Mouse (Mus musculus) layer of hippocampus, postnatal 36 days (tissue): ENCODE data around the gene Stk32c. TPM values are rescaled to one million over a fixed set of nuclear protein-coding genes. Genes with fewer than 3 reads are reported as not detected.

ENCODE experiments used
- DNase-seq, 2 experiments: peaks; one replicate each; pipeline ENCODE4 v3.0.0; 2022
- total RNA-seq, 2 experiments: library from RNA; stranded (reverse); gene quantifications; 2 replicates each; pipeline ENCODE4 v1.2.3; 2021

Gene Stk32c
- total RNA-seq, 2 experiments from 2014 or later: 101 to 105 TPM

DNA sequence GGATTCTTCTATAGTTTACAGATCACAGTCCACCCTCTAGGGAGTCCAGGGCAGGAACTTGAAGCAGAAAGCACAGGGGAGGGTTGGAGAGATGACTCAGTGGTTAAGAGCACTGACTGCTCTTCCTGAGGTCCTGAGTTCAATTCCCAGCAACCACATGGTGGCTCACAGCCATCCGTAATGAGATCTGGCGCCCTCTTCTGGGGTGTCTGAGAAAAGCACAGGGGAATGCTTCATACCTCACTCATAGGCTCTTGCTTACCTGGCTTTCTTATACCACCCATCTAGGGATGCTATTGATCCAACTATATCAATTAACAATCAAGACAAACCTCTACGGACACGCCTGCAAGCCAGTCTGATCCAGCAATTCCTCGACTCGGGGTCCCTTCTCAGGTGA is 21.5 kb downstream of the Stk32c start:
- DNase-seq: no peak

DNA sequence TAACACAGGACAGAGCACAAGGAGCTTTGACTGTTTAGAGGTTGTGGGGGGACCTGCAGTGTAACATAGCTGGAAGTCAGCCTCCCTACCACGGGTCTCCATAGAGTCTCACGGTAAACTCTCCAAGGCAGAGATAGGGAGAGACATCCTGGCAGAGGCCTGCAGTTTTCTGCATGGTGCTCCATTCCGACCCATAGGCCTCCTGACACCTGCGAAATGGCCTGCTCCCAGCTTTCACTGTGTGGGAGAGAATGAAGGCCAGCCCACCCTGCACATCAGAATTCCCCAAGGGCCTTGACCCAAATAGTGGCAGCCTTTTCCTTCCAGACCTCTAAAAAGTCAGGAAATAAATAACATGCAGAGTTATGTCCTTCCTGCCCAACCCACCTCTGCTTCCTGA is 22.5 kb downstream of the Stk32c start:
- DNase-seq: no peak

DNA sequence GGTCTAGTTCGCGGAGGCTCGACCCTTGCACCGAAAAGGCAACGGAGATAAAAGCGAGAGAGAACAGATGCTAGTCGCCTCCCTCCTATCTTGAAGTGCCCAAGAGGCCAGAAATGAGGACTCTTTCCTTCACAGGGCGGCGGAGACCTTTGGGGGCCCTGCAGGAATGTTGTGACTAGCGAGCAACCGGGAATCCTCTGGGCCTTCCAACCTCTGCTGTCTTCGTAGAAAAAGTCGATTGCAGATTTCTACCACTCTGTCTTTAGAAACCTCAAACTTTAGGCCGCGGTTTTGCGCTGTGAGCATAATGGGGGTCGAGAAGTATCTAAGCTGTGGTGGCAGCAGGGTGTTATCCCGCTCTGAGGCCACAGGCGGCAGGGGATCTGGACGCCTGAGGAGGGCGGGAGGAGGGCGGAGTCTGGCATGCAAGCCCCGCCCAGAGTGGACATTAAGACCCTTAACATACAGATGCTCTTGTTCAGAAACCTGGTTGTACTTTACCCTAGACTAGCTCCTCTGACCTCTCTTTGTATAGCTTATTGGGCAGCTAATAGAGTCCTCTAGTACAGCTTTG is 24.4 kb downstream of the Stk32c start:
- no peak for DNase-seq

DNA sequence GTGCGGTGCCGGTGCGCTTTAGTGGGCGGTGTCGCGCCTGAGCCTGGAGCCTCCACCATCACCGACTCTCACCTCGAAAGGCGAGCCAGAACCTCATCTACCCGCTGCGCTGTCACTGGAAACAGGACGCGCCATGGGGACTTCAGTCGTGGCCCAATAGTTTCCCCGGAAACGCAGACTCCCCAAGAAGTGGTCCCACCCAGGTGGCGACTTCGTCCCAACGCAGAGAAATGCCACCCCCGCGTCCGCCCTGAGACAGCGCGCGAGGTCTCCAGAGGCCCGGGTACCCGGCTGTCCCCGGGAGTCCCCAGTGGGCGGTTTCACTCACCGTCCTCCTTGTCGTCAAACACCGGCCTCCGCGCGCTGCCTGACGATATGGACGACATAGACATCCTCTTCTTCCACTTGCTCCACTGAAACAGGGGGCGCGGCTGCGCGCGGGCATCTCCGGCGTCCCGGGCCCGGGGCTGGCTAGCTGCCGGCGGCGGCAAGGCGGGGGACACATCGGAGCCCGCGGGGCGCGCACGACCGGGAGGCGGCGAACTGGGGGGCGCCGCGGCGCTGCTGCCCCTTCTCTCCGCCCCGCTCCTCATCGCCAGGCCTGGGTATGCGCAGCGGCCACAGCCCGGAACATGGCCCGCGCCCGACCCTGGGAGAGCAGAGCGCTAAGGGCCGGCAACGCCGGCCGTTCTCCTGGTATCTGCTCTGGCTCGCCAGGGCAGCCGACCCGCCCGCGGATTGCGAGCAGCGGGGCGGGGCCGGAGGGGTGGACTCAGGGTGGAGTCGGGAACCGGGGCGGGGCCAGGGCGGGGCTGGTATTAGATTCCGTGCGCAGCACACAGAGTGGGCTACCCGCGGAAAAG is 25.1 kb downstream of the Stk32c start:
- peak; percentile 73 to 74 for DNase-seq

DNA sequence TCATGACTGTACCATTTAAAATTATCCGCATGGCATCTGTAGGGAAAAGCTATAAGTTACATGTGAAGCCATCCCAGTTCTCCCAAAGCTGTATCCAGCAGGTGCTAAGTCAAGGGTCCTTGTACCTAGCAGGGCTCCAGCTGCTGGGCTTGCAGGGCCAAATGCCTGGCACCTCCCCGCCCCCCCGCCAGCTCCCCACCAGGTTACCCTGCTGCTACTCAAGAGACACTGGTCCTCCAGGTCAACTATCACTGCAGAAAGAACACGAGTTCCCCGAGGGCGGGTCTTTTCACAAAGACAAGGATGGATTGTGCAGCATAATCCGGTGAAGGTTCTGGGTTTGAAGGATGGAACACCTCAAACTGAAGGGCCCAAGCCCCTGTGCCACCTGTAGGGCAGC is 25.8 kb downstream of the Stk32c start:
- DNase-seq: no peak

DNA sequence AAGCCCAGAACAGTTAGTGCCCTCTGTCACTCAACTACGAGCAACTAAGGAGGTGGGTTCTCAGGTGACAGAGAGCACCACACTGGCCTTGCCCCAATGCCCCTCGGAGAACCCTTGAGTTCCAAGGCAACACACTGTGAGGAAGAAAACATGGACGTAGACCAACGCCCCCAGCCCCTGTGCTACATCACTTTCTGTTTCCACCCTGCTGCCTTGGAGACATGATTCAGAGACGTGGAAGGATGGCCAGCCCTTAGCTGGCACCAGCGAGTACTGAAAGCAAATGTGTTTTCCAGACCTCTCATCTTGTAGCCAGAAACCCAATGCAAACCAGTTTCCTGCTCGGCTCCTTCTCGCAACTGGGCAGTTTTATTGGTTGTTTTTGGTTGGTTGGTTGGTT is 26.7 kb downstream of the Stk32c start:
- no peak for DNase-seq

DNA sequence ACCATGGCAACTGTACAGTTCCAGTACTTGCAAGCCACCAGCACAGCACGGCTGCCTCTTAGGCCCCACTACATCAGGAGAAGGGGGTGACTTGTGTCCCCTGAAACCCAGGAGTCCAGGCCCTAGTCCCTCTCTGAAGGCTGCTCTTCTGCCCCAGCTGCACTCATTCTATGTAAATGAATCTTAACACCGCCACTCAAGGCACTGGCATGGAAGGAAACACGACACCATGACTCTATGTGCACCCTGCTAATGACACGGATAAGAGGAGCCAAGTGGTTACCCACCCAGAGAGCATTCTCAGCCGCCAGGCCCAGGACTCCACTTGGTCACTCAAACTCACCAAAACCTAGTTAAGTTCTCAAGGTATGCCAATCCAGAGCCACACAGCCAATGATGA is 27.1 kb downstream of the Stk32c start:
- no peak for DNase-seq

DNA sequence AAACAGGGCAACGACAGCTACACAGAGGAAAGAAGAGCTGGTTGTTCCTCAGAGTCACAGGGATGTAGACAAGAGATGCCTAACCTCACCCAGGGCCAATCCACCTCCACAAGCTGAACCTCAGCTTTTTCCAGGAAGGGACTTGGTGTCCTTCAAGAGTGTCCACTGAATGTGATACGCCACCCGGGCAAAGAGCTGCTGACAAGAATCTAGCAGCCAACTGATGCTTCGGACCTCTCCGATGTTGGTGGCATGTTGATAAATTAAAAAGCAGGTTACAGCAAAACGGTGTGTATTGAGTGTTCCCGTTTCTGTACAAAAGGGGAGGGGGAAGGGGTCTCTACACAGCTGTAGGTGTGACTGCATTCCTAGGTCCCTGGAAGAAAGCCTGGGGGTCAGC is 28.3 kb downstream of the Stk32c start:
- no peak for DNase-seq

DNA sequence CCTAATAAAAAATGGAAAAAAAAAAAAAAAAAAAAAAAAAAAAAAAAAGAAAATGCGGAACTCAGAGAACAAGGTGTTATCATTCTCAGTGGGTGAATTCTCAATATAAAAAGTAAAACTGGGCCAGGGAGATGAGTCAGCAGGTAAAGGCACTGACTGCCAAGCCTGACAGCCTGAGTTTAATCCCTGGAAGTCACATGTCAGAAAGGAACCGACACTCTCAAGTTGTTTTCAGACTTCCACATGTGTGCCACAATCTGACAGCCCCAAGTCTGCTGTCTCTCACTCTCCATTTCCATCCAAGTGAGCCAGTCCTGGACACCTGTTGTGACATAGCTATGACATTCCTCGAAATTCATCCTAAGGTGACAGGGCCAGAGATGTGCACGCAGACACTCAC is 28.7 kb downstream of the Stk32c start:
- no peak for DNase-seq

DNA sequence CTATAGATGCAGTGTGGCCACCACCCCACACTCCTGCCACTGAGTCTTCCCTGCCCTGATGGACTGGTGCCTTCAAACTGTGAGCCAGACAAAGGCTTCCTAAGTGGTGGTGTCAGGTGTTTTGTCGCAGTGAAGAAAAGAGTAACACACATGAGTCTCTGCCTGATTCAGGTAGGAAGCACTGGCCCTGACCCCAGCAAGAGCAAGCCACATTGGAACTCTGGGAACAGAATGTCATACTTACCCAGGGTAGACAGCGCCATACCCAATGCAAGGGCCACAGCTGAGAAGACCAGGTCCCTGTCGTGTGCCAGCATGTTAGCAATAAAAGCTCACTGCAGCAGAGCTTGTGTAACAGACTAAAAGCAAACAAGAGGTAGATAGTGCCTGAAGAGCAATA is 33.0 kb downstream of the Stk32c start:
- DNase-seq: no peak

DNA sequence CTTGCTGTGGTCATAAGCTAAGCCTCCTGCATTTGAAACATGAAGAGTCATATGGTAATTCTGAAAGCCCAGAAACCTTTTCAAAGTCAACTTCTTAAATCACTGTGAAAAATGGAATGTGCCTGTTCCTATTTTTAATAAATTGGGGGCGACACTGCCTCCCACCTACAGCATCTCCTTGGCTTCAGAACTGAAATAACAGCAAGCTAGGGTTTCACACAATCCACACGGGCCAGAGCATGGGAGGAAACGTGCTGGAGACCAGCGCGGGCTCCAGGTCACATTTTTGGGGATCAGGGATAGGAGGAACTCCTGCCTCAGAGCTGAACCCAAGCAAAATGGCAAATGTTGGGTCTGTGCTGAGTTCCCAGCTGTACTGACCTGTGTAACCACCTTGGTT is 33.8 kb downstream of the Stk32c start:
- DNase-seq: no peak

DNA sequence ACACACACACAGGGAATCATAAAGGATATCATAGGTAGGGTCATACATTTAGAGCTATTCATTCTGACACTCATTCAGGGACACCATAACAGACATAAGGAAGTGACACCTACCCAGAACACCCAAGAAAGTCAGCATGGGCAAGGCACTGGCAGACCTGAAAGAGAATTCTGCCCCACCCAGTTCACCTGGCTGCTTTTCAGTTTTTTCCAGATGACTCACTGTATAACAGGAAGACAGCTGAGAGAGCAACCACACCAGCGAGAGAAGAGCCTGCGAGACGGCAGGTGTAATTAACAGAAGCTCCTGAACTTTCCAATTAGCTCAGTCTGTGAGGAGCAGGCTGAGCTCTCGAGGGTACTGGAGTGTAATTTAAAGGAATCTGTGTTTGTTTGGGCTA is 44.0 kb downstream of the Stk32c start:
- no peak for DNase-seq

DNA sequence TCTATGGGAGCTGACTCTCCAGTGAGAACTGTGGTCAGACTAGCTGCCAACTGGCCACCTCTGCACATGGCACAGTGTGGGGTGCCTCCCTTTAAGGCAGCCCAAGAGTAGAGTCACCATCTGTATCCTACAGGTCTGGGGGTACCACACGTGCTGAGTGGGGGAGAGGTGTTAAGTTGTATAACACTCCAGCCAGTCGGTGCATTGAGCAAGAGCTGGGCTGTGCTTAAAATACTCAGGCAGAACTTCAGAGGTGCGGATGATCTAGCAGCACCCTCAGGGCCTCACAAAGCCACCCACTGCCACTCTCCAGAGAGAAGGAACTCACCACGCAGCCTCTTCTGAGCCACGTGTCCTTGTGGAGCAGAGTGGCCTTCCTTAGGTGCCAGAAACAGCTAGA is 48.7 kb downstream of the Stk32c start:
- no peak for DNase-seq

DNA sequence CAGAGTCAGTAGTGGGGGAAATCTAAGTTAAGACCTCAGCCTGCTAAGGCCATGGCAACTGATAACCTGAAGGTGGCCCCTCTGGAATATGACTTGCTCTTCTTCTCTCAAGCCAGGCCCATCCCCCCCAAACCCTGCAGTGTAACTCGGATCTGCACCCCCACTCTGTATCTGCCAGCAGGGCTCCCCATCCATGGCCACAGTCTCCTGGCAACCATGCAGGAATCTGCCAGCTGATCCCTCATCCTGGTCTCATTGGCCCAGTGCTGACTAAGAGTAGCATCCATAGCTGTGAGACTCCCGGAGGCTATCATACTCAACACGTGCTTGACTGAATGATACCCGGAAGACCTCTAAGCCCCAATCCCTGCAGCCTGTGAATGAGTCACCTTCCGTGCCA is 54.2 kb downstream of the Stk32c start:
- peak; percentile 43 to 62 for DNase-seq

DNA sequence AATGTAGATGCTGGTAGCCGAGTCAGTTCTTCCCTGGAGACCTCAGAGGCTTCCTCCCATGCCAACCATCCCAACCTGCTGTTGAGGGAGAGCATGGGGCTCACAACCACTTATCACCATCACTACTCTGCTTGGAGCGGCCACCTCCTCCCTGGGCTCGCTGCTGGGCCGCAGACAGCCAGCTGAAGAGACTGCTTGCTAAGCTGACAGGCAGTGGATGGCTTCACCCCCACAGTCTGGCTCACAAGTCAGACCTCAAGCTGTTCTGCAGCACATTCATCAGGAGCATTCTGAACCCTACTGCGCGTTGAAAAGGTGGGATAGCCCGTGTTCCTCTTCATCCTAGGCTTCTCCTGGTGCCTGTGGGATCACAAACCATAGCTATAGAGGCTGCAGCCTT is 54.6 kb downstream of the Stk32c start:
- peak; percentile 50 to 53 for DNase-seq

DNA sequence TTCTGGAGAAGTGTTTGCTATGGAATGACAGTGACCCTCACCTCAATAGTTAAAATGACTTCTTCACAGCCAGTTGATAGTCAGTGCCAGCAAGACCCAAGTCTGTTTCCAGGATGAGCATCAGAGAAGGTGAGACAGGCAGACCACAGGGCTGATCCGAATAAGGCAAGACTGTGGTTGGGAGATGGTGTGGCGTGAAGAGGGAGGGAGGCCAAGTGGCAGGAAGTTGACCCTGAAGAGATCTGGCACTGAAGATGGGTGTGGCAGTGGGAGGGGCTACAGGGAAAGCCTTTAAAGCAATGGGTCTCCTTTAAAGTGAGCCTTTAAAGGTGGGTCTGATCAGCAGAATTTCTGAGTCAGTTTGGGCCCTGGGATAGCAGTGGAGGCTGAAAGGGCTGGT is 55.6 kb downstream of the Stk32c start:
- no peak for DNase-seq

DNA sequence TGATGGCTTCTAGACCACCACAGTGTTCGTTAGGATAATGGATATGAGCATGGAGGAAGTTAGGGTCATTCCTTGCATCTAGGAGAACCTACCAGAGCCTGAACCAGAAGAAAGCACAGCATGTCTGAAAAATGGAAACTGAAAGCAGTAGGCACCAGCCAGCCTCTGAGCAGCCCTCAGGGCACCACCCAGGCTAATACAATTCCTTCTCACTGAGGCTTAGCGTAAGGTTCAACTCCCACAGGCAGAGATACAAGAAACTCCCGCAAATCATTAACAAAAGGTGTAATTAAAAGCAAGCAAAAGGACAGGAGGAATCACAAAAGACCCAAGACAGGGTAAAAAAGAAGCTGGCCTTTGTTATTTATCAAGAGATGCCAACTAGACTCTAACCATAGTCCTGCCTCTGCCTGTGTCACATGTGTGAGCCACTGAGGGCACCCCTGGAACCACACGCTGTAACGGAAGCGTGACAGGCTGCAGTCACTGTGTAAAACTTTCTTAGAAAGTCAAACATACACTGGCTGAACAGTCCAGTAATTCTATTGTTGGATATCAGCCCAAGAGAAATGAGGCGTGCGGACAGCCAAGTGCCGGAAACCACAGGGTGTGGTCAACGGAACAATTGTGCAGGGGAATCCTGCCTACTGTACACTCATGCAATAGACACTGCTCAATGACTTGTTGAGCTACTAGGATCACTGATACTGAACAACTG is 56.6 kb downstream of the Stk32c start:
- DNase-seq: no peak

DNA sequence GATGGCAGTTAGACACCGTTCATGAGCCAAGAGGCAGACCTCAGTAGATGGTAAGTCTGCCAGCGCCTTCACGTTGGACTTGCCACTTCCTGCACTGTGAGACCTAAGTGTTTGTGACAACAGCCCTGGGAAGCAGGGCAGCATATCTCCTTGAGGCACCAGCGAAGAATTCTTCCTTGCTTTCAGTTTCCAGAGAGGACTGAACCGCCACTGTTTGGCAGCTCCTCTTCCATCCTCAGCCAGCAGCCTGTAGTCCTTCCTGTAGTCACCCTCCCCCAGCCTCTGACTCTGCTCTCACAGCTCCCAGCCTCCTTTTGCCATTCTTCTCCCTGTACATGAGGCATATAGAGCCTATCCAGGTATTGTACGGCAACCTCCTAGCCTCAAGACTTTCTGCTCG is 60.2 kb downstream of the Stk32c start:
- no peak for DNase-seq

DNA sequence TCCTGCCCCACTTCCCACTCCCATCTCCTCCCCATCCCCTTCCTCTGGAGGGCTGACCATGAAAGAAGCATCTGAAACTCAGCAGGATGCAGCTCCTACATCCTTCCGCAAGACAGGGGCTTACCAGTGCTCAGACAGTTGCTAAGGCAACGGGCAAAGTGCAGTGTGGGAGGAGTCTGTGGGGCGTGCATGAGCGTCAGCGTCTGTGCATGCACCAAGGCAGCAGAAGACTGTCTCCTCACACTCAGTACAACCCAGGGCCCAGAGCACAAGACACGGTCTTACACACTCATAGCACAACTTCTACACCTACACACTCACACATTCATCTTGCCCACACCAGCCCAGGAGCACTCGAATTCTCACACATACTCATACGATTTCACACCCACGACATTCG is 62.0 kb downstream of the Stk32c start:
- DNase-seq: peak in 1 of 2 experiments; percentile 50

DNA sequence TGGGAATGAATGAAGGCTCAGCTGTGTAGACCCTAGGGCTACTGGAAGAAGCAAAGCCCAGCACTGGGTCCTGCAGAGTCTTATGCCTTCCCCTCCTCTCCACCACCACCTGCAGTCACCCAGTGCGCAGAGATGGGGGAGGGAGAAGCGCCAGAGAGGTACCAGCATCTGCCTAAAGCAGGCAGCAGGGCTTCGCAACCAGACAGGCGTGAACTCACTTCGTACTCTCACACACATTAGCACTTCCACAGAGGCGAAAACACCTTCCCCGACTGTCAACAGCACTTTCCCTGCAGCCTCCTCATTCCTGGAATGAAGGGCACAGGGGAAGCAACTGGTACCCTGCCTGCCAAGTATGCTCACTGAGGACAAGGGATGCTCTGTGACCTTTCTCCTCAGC is 63.7 kb downstream of the Stk32c start:
- DNase-seq: no peak

DNA sequence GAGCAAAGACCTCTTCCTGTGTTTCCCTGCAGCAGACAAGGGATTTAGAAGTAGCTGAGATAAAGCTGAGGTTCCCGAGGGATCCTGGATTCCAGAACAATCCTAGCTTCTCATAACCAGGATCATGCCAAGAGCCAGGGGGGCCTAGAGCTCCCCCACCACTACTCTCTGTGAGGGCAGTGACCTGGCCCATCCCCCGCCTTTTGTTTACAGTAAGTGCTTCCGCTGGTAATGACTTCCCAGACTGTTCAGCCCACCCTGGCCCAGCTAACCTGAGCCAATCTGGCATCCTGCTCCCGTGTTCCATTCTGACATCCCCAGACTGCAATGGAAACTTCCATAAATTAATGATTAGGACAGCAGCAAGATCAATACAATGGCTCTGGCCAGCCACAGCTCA is 65.7 kb downstream of the Stk32c start:
- no peak for DNase-seq

DNA sequence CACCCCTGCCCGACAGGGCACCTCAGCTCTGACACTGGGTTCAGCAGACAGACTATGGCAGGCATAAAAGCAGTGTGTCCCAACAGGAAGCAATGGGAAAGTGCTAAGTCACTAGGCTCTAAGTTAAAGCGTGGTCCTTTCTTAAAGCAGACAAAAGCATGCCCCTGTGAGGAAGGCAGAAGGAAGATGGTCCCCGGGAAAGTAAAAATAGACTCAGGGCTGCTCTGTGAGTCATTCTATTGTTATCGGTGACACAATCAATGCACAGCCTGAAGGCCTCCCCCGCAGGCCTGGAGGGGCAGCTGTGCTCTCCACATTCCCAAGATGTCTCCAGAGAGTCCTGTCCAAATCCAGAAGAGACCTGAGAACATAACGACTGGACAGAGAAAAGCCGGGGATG is 67.2 kb downstream of the Stk32c start:
- DNase-seq: no peak

DNA sequence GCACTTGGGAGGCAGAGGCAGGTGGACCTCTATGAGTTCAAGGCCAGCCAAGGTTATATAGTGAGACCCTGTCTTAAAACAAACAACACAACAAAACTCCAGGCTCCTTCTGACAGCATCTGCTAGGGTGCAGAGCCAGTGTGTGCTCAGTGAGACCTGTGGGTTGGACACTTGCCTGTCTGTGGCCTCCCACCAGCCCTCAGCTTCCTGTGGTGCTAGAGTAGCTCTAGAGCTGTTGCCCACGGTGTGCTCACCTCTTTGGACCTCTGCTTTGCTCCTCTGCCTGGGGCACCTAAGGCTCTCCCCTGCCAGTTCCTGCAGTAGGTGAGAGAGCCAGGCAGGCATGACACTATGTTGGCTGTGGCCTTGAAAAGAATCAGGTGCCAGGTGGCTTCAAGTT is 69.3 kb downstream of the Stk32c start:
- DNase-seq: no peak

DNA sequence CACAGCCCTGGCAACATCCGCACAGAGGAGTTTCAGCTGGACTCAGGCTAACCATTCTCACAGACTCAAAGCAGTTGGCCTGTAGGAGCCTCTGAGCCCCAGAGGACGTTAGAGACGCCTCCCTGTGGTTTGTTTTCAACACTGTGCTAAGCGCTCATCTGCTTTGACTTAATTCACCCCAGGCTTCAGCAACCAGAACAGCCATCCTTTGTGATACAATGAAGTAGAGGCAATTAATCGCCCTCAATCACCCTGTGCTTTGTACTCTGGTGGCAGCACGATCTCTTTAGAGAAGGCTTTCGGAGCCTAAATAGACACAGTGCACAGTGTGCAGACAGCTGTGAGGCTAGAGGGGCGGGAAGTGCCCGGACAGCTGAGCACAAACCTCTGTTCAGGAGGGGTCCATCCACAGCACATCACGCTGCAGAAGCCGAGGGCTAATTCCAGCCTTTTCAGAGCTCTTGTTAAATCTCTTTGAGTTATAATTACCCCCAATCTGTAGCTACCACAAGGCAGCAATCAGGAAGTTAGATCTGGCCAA is 73.1 kb downstream of the Stk32c start:
- DNase-seq: no peak
